Mouse (Mus musculus) hindbrain, postnatal 0 days (tissue): ENCODE data around the gene Birc3. TPM values are rescaled to one million over a fixed set of nuclear protein-coding genes. Genes with fewer than 3 reads are reported as not detected.
A peak's percentile ranks its signal among the peaks of the same experiment; 100 is the strongest.

Source experiments
- ATAC-seq: fragments of 200-750 bp; cut with Nextera tagmentation; 2 replicates; pipeline ENCODE4 v1.8.0; 2017; ENCODE audit warnings: mild to moderate bottlenecking, moderate TSS enrichment, moderate library complexity
- DNase-seq: peaks from one replicate; pipeline ENCODE4 v3.0.0-alpha.2; 2015; ENCODE audit warnings: low spot score
- H3K27ac ChIP-seq: fragments of 300-500 bp; sonication (generic); 2 replicates; pipeline ENCODE4 v1.5.1; 2014; ENCODE audit warnings: mild to moderate bottlenecking
- H3K27me3 ChIP-seq: fragments of 300-500 bp; sonication (generic); 2 replicates; pipeline ENCODE4 v1.6.1; 2014; ENCODE audit warnings: low read length, mixed read lengths; ENCODE audit not compliant: insufficient read depth
- H3K36me3 ChIP-seq: fragments of 300-500 bp; sonication (generic); 2 replicates; pipeline ENCODE4 v1.6.1; 2014; ENCODE audit warnings: low read length, mixed read lengths; ENCODE audit not compliant: insufficient read depth
- H3K4me1 ChIP-seq: fragments of 300-500 bp; sonication (generic); 2 replicates; pipeline ENCODE4 v1.6.1; 2014; ENCODE audit warnings: antibody characterized with exemption, low read length, mixed read lengths; ENCODE audit not compliant: insufficient read depth
- H3K4me2 ChIP-seq: fragments of 300-500 bp; sonication (generic); 2 replicates; pipeline ENCODE4 v1.6.1; 2014; ENCODE audit warnings: low read depth, mild to moderate bottlenecking, low read length, moderate library complexity, mixed read lengths
- H3K4me3 ChIP-seq: fragments of 300-500 bp; sonication (generic); 2 replicates; pipeline ENCODE4 v1.5.1; 2014; ENCODE audit warnings: low read length
- H3K9ac ChIP-seq: fragments of 300-500 bp; sonication (generic); replicated peaks from 2 replicates; pipeline ENCODE4 v1.6.1; 2014; ENCODE audit warnings: mild to moderate bottlenecking, low read length, moderate library complexity, mixed read lengths
- H3K9me3 ChIP-seq: fragments of 300-500 bp; sonication (generic); 2 replicates; pipeline ENCODE4 v1.6.1; 2016; ENCODE audit warnings: low read length, mixed read lengths
- CTCF ChIP-seq: IDR thresholded peaks from 2 replicates; pipeline ENCODE4 v1.5.1; 2016; ENCODE audit warnings: antibody characterized with exemption, control low read depth, low read depth
- WGBS: fragments of 180-500 bp; shearing (Covaris S2); extraction: QIAGEN DNeasy Blood & Tissue Kit; methylation state at CpG from one replicate; pipeline ENCODE4 v1.1.7; 2014; 5-methylcytosine and 5-hydroxymethylcytosine counted together
- polyA plus RNA-seq: library from polyadenylated mRNA; unstranded; fragments of >200 nt; fragmentation: Nextera tagmentation; extraction: Ambion mirVana; gene quantifications from 2 replicates; pipeline ENCODE4 v1.2.1, GENCODE M21; 2015
- total RNA-seq: library from RNA; depleted of rRNA; stranded (reverse); fragments of >200 nt; gene quantifications from 2 replicates; pipeline ENCODE4 v1.2.3, GENCODE M21; 2014

Birc3 gene
- total and polyA plus RNA-seq, 2 experiments from 2014 or later: 1.5 to 3.5 TPM

- H3K4me1 ChIP-seq: no peaks in the 10 kb centered on the region
- no peak overlapping the region for H3K4me3 ChIP-seq
- DNase-seq (no peak), ATAC-seq (no peak)
- H3K9me3 ChIP-seq: no peaks in the 10 kb centered on the region
- H3K27me3 ChIP-seq: no peaks in the 10 kb centered on the region
- TF ChIP-seq CTCF: no peak
- no peaks in the 10 kb centered on the region for H3K36me3 ChIP-seq
- H3K9ac ChIP-seq: no peak overlapping the region
- WGBS: 94% methylated on average over 3 of the region's 3 CpGs
- H3K27ac ChIP-seq: no peak overlapping the region
- no peak overlapping the region for H3K4me2 ChIP-seq
Measured at GRCm38 (mm10) chr9:7884346-7884745, 11.4 kb upstream of the Birc3 start.

- Histone ChIP-seq H3K36me3 (no peaks in the 10 kb centered on the region), H3K4me1 (no peaks in the 10 kb centered on the region), H3K4me2 (no peak overlapping the region), H3K4me3 (no peak overlapping the region), H3K27me3 (no peaks in the 10 kb centered on the region), H3K9ac (no peak overlapping the region), H3K27ac (no peak overlapping the region), H3K9me3 (no peaks in the 10 kb centered on the region)
- DNase-seq (no peak), ATAC-seq (no peak)
- no peak for TF ChIP-seq CTCF
- WGBS: 91% methylated on average over 1 of the region's 1 CpGs
Measured at GRCm38 (mm10) chr9:7882304-7882865, 9.4 kb upstream of the Birc3 start.

DNA sequence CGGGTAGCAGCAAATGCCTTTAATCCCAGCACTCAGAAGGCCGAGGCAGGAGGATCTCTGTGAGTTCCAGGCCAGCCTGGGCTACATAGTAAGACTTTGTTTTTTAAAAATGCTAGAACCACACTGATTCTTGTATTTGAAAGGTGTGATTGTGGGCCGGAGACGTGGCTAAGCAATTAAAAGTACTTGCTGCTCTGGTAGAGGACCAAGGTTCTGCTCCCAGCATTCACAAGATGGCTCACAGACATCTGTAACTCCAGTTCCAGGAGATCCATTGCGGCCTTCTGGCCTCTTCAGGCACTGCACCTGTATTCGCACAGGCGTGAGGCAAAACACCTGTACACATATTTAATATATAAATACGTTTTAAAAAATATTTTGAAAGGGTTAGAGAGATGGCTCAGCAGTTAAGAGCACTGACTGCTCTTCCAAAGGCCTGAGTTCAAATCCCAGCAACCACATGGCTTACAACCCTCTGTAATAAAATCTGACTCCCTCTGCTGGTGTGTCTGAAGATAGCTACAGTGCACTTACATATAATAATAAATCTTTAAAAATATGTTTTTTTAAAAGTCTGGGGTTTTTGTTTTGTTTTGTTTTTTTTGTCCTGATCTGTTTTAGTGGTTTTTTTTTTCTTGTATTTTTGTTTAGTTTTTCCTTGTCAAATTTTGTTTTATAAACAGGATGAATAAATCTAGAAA is 675 bp upstream of the Birc3 start:
- Histone ChIP-seq H3K36me3 (no peaks in the 10 kb centered on the region), H3K4me3 (no peak overlapping the region), H3K27ac (no peak overlapping the region), H3K4me2 (no peak overlapping the region), H3K27me3 (no peaks in the 10 kb centered on the region), H3K4me1 (no peaks in the 10 kb centered on the region), H3K9ac (no peak overlapping the region), H3K9me3 (no peaks in the 10 kb centered on the region)
- DNase-seq (no peak), ATAC-seq (no peak)
- TF ChIP-seq CTCF: no peak
- 92% methylated on average over 8 of the region's 8 CpGs for WGBS

DNA sequence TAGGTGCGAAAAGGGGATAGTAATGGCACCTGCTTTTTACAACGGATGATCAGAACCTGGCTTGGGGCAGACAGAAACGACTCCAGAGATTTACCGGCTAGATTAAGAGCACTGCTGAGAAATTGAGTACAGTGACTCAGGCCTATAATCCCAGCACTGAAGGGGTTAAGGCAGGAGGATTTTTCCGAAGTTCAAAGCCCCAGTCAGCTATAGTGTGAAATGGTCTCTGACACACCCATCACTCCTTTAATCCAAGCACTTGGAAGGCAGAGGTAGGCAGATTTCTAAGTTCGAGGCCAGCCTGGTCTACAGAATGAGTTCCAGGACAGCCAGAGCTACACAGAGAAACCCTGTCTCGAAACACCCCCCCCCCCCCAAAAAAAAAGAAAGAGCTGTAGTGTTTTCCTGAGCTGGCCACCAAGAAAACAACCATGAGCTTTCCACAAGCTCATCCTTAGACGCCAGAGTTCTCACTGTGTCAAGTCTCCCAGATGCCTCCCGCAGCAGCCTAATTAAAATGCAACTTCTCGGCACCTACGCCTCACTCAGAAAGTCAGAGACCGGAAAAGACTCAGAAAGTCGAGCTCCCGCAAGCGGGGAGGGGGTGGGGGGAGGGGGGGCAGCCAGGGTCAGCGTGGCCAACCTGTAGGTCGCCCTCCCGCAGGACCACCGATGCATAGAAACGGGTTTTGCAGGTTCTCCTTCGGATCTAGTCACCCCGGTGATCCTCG is 777 bp downstream of the Birc3 start:
- peak overlapping the region; percentile 94 for H3K4me2 ChIP-seq
- H3K4me3 ChIP-seq: peak overlapping the region; percentile 44
- H3K27me3 ChIP-seq: no peaks in the 10 kb centered on the region
- H3K9me3 ChIP-seq: no peaks in the 10 kb centered on the region
- peak overlapping the region; percentile 49; the same call in 1 of the 2 replicates for H3K27ac ChIP-seq
- DNase-seq: peak; percentile 9
- WGBS: 19% methylated on average over 23 of the region's 23 CpGs
- ATAC-seq: no peak; the same call in 1 of the 2 replicates
- peak overlapping the region; percentile 43; the same call in 1 of the 2 replicates for H3K9ac ChIP-seq
- H3K4me1 ChIP-seq: no peaks in the 10 kb centered on the region
- no peaks in the 10 kb centered on the region for H3K36me3 ChIP-seq
- TF ChIP-seq CTCF: no peak

DNA sequence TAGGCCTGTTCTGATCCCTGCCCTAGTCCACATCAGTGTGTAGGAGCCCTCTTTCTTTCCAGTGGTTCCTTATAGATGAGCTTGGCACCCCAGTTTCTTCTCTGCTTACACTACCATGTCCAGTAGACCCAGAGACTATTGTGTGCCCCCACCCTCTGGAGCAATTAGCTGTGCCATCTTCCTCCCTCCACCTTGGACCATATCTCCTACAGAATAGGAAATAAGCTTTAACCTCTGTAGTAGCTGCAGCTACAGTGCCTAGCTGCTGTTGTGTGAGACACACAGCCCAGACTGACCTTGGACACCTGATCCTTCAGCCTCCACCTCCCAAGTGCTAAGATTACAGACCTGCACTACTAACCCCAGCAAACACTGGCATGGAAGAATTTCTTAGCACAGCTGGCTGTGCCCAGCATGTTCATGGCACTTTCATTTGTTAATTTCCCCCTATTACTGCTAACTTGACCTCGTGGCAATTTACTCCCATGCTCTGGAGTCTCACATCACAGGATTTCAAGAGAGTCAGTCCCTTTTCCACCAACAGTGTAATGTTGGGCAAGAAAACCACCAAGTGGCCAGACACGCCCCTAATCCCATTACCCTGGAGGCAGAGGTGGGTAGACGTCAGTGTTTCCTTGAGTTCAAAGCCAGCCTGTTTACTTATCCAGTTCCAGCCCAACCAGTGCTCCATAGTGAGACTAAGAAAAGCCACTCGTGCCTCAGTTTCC is 1.5 kb downstream of the Birc3 start:
- Histone ChIP-seq H3K4me1 (no peaks in the 10 kb centered on the region), H3K9ac (no peak overlapping the region), H3K36me3 (no peaks in the 10 kb centered on the region), H3K9me3 (no peaks in the 10 kb centered on the region), H3K27me3 (no peaks in the 10 kb centered on the region), H3K4me3 (no peak overlapping the region), H3K4me2 (no peak overlapping the region), H3K27ac (no peak overlapping the region)
- WGBS: 73% methylated on average over 4 of the region's 4 CpGs
- DNase-seq: no peak
- TF ChIP-seq CTCF: no peak
- ATAC-seq: no peak

GRCm38 (mm10) chr9:7870556-7871315 is 2.2 kb downstream of the Birc3 start:
- WGBS: 90% methylated on average over 10 of the region's 10 CpGs
- H3K9ac ChIP-seq: no peak overlapping the region
- no peak overlapping the region for H3K4me2 ChIP-seq
- no peak overlapping the region for H3K4me3 ChIP-seq
- H3K36me3 ChIP-seq: no peaks in the 10 kb centered on the region
- no peak for TF ChIP-seq CTCF
- H3K4me1 ChIP-seq: no peaks in the 10 kb centered on the region
- DNase-seq (no peak), ATAC-seq (no peak)
- H3K9me3 ChIP-seq: no peaks in the 10 kb centered on the region
- no peak overlapping the region for H3K27ac ChIP-seq
- H3K27me3 ChIP-seq: no peaks in the 10 kb centered on the region
